Mouse (Mus musculus): ENCODE results near the gene H2afz.
A peak's percentile ranks its signal among the peaks of the same experiment; 100 is the strongest.
"Not testable (repeated sequence)": the region's sequence is repeated elsewhere in the genome, so short reads cannot be mapped to it uniquely, and the experiment has no call there.

H2afz gene

DNA sequence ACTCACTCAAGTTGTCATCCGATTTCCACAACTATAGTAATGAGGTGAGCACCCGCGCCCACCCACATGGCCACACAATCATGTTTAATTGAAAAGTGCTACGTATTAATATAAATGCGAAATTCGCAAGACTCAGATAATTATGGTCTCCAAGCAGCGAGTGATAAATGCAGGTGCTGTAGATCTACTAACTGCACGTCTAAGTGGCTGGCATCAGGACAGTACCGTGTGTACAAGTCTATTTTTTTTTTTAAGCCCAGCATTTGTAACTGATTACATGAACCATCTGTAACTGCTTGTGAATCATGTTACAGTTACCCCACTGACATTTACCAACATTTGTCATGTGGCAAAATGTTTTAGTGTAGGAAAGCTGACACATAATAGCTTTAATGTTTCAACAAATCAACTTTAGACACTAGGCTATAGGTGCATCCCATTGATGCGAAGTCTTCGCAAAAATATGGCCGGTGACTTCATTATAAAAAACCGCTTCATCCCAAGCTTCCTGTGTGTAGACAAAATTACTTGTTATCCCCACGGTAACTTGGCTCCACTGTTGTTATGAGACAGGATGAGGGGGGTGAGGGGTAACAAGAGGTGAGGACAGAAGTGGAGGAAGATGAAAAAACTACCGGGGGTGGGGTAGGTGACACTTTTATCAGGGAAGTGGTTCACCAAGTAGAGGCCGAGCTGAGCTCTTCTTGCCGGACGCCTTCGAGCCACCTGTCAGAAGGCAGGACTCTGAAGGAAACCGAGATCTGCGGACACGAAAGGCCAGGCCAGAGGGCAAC, 760 bp upstream of the H2afz start:
- DNase-seq (ENCODE audit: low spot score in 2 of 2): no peak

DNA sequence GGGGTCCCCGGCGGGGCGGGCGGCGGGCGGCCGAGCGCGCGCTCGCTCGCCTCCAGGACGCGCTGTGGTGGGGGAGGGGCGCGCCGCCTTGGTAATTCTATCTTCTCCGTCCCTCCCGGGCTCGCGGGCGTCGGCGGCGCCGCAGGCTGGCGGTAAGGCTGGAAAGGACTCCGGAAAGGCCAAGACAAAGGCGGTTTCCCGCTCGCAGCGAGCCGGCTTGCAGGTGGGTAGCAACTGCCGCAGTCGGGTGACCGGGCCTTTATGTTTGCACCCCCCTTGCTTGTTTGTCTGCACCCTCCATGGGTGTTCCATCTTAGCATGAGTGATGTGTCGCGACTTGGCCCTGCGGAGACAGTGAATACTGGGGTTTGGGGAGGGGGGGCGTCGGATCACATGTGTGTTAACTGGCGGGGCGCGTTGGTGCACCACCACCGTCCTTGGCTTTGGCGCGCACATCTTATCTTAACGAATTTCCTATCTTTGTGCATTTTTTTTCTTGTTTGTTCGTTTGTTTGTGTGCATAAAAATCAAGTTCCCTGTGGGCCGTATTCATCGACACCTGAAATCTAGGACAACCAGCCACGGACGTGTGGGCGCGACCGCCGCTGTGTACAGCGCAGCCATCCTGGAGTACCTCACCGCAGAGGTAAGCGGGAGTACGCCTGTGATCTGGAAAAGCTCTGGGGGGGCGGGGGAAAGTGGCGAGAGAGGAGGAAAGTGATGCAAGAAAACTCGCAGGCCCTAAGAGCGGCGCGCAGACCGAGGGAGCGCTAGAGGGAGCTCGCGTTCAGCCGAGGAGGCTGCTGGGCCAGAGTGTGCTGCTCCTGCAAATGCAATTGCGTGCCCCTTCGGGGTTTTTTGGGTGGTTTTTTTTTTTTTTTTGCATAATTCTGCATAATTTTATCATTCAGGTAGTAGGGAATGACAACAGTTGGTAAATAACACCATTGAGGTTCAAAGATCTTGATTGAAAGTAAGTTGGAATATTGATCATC, 998 bp downstream of the H2afz start:
- DNase-seq (ENCODE audit: low spot score in 2 of 2): peak; percentile 77 to 86

DNA sequence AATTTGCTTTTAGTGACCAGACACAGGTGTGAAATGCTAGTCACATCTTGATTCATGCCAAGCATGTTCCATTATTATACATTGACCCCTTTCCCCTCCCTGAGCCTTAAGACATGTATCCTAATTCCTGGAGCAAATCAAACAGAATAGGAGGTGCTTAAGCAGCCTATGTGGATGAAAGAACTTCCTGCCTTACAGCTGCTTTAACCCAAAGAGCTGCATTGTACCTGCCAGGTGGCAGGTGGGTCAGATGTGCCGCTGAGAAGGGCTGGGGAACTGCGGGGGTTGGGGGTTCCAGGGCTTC, 2.8 kb downstream of the H2afz start:
- no peak for DNase-seq (ENCODE audit: low spot score in 2 of 2)

DNA sequence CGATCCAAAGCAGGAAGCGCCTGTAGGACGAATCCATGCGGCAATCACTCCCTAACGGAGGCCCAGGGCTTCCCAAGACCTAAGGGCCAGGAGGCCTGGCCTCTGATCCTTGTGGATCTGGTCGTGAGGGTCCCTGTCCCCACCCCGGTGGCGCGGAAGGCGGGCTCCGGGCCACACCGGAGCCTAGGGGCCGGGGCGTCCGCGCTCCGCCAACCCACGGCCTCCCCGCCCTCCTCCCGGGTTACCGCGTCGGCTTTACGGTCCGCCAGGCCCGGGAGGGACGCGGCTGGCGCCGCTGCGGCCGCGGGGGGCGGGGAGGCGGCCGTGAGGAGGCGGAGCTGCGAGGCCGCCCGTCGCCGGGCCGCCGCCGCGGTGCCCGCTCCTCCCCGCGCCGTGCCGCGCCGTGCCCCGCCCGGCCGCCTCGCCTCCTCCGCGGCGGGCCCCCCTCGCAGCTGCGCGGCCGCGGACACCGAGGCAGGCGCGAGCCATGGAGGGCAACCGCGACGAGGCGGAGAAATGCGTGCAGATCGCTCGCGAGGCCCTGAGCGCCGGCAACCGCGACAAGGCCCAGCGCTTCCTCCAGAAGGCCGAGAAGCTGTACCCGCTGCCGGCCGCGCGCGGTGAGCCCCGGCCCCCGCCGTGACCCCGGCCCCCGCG, 3.3 kb downstream of the H2afz start, which contains the start of gene Dnajb14:
Gene Dnajb14 (plus strand): TSS at position 239 of the 657 bp plus-strand sequence.
- DNase-seq (ENCODE audit: low spot score in 2 of 2): peak; percentile 43 to 53

DNA sequence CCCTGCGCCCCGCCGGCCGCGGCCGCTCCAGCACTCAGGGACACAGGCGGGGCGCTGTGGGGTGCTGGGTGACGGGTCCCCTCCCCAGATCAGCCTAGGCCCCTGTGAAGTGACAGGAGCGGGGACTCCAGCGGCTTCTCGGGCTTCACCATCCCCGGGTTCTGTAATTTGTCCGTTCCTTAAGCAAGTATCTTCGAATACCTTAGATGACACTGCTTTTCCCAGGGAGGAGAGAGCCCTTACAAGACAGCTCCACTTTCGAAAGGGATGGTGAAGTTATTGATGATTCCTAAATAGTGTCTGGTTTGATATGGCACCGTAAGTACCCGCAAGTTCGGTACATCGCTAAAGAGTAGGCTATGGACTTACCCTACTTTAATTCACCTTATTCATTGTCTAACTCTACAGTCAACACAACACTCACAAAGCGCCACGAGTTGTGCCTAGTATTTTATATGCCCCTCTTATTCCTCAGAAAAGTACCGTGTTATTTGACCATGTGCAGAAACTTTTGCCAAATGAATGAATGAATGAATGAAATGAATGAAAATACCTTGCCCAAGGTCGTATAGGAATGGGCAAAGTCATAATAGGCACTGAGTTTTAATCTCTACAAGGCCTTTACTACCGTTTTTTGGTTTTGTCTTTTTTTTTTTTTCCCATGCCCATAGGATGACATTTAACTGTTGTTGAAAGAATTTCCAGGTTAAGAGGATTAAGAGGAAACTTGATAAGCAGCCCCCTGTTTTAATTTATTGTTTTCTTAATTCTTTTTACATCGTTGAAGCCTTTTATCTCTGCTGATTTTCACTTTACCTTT, 4.0 kb downstream of the H2afz start:
- DNase-seq (ENCODE audit: low spot score in 2 of 2): no peak

DNA sequence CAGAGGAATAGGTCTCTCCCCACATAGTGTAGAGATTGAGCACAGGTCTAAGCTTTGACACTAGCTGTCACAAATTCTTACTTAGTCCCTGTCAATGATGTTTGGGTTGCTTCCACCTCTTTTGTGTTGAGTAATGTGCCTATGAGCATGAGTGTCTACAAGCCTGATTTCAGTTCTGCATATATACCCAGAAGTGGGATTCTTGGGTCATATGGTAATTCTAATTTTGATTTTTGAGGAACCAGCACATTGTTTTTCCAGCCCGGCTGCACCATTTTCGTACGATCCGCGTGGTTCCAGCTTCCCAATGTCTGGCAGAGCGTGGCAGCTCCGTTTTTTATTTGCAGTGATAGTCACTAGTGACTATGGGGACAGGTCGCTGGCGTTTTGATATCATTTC, 5.1 kb downstream of the H2afz start:
- DNase-seq (ENCODE audit: low spot score in 2 of 2): no peak

DNA sequence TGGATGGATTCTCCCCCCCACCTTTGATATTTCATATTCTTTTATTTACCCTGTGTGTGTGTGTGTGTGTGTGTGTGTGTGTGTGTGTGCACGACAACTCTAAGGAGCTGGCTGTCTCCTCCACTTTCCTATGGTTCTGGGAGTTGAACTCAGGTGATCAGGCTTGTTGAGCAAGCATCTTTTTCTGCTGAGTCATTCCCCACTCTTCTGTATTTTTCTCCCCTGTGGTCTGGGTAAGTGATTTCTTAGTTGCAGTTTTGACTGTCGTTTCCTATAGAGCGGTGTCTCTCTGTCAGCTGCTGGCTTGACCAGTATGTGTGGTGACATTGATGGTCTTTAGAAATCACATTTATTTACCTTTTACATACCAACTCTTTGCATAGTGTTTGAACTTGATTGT, 15.0 kb downstream of the H2afz start:
- DNase-seq (ENCODE audit: low spot score in 2 of 2): no peak

DNA sequence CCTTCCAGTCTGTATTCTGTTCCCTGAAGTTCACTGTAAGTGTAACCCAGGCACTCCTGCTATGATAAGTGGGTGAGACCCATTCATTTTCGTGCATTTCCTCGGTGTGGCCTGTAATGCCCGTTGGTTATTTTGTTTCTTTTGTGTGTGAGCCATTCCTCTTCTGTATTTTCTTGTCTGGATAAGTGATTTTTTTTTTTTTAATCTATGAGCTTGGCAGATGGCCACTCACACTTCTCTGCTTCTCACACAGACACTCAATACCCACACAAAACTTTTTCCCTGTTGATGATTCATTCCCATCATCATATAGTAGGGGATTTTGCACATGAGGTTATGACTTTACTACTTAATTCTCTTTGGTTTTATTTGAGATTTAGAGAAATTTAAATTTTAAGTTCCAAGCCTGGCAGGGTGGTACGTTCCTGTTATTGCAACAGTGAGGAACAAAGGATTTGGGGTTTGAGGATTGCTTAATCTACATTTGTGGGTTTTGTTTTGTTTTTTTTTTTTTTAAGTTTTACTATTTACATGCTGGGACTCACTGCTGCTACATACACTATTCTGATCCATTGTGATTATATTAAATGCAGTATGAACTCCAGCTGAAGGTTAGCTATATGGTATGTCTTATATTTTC, 15.9 kb downstream of the H2afz start:
- no peak for DNase-seq (ENCODE audit: low spot score in 2 of 2)

DNA sequence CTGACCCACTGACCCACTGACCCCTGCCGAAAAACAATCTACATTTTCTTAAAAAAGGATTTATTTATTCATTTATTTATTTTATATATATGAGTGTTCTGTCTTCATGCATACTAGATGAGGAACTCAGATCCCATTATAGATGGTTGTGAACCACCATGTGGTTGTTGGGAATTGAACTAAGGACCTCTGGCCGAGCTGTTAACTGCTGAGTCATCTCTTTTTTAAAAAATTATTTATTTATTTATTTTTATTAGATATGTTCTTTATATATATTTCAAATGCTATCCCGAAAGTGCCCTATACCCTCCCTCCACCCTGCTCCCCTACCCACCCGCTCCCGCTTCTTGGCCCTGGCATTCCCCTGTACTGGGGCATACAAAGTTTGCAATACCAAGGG, 16.8 kb downstream of the H2afz start:
- no peak for DNase-seq (ENCODE audit: low spot score in 2 of 2)

DNA sequence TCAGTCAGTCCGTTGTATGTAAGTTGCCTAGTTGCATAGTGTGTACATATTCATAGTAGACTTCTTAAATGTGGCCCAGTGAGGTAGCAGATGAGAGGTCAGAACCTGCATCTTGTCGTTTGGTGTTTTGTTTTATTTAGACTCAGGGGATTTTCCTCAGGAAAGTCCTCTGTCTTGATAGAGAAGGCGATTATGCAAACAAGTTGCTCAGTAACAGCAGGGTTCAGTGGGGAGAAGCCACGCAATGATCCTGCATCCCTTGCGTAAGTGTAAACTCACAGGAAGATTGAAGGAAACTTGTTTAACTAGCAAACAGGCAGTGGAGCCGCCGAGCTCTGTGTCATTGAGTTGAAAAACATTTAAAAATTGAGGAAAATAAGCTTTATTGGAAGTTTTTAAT, 23.7 kb downstream of the H2afz start:
- DNase-seq (ENCODE audit: low spot score in 2 of 2): no peak

DNA sequence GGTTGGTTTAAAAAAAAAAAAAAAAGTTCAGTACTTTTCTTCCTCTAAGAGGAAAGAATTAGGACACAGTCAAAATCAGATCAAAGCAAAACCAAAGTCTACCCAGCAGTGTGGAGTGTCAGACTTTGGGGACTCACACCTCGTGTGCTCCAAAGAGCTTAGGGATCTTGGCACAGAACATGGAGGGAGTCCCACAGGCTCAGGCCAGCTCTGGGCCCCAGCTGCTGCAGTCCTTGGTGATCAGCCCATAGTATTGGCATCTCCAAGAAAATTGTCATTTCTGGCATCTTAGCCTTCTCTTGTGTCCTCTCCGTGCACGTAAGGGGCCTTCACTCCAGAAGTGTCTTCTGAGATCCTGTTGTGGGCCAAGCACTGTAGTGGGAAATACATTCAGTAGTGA, 26.8 kb downstream of the H2afz start:
- no peak for DNase-seq (ENCODE audit: low spot score in 2 of 2)

DNA sequence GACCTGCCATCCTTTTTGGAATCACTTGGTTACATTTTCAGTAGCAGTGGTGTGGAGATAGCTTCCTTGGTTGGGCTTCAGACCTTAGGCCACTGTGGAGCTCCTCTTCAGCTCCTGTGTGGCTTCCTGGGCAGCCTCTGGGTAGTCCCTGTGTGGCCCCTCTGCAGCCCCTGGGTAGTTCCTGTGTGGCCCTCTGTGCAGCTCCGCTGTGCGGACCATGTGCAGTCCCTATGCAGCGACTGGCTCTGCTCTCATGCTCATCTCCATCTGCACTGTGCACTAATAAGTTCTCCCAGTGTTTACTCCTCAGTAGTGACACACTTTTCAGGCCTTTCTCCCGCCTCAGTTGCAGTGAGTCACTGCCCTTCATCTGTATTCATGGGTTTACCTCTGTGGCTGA, 27.8 kb downstream of the H2afz start:
- no peak for DNase-seq (ENCODE audit: low spot score in 2 of 2)

DNA sequence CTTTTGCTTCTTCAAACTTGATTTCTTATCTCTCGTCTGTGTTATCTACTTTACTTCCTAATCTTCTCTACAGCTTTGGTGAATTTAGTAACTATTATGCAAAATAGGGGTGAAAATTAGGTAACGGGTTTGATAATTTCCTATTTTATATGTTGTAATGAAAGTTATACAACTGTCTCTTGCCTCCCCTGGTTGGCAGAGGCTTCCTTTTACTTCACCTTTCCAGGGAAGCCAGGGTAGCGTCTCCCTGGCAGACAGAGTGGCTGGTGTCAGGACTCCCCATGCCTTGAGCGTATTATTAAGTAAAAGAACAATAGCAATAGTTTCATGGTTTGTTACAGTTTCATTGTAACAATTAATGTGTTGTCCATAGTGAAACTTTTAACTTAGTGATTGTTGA, 29.5 kb downstream of the H2afz start:
- no peak for DNase-seq (ENCODE audit: low spot score in 2 of 2)

DNA sequence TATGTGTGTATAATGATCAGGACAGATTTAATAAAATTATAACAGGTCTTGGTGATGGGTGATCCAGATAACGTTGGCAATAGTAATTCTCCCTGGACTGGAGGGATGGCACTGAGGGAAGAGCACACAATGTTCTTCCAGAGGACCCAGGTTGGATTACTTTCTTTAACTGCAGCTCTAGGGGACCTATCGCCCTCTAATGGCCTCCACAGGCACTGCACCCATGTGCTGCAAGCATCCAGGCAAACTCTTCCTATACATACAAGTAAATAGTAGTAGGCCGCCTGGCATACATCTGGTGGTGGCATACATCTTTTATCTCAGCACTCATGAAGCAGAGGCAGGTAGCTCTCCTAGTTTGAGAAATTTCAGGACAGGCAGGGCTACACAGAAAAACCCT, 30.9 kb downstream of the H2afz start:
- DNase-seq (ENCODE audit: low spot score in 2 of 2): no peak

DNA sequence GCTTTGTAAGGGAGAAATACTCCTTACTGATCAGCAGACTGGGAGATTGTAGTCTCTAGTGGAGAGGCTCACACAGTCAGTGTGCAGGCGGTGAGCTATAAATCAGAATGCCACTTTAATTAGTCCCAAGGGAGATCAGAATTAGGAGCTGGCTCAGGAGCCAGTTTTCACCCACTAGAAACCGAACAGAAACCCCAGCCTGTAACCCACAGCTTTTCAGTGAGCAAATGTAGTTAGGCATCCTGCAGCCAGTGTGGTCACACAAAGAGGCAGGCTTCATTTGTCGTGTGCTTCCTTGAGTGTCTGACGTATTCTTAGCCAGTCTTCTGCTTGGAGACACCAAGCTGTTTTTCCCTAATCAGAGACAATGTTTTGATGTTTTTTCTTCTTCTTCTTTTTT, 32.1 kb downstream of the H2afz start:
- no peak for DNase-seq (ENCODE audit: low spot score in 2 of 2)

DNA sequence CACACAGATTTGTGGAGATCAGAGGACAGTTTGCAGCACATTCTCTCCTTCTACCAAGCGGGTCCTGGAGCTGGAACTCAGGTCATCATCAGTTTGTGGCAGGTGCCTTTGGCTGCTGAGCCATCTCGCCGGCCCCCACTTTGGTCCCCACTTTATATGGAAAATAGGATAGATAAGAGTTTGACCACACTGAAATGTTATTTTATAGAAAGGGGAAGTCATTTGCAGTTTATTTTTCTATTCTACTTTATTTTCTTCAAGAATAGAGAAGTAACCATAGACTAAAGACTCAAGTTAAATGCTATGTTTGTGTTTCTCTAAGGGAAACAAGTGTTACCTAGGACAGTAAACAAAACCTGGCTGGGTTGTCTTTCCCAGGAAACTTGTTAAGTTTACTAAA, 32.6 kb downstream of the H2afz start:
- no peak for DNase-seq (ENCODE audit: low spot score in 2 of 2)

DNA sequence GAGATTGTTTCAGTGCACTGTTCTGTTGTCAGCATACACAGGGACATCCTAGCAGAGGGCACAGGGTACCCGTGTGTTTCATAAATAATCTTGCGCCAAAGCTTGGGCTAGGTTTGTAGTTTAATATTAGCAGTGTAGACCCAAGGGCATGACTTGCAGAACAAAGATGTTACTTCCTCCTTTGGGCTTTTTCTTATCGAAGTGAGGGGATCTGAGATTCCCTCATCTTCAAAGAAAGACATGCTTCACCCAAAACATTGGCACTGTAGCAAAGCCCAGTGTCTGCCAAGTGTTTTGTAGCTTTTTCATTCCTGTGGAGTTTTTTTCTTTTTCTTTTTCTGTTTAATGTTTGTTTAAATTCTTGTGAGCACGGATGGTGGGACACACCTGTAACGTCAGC, 33.4 kb downstream of the H2afz start:
- DNase-seq (ENCODE audit: low spot score in 2 of 2): no peak

DNA sequence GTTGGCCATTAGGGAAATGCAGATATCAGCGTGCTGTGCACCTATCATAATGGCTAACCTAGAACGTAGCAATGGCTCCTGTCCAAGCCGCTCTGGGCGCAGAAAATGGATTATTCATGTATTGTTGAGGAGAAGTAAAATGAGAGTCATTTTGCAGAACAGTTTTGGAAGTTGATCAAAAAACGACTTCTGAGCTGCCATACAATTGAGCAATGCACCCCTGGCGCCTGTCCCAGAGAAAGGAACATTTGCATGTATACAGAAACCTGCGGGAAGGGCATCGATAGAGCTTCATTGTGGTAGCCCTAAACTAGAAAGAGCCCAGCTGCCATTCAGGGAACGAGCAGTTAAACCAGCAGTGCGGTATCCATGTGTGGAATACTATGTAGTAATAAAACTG, 35.9 kb downstream of the H2afz start:
- DNase-seq (ENCODE audit: low spot score in 2 of 2): no peak

DNA sequence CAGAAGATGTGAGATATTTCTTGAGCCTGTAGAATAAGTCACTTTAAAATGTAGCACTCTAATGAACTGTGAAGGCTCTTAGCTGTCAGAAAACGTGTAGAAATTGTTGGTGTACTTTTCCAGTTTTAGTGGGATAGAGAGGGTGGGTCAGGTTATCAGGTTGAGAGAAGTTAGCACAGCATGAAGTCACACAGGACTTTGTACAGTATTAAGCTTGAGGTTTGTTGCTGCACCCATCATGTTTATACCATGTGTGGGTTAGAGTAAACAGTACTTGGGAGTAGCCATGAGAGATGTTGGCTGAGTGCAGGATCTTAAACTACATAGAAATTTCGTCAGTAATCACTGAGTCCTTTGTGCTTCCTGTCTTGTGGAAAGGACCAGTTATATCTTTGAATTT, 48.8 kb downstream of the H2afz start:
- DNase-seq (ENCODE audit: low spot score in 2 of 2): no peak

DNA sequence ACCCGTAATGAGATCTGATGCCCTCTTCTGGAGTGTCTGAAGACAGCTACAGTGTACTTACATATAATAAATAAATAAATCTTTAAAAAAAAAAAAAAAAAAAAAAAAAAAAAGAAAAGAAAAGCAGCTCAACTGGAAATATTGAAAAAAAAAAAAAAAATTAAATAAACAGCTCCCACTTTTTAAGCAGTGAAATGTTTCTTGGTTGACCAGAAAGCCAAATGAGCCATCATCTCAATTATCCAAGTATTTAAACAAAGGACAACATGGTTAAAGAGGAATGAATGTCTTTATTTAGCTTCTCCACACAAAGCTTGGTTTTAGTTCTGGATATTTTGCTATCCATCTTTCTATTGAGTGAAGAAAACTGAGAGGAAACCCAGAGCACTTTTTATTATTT, 50.3 kb downstream of the H2afz start:
- not testable (repeated sequence) for DNase-seq (ENCODE audit: low spot score in 2 of 2)

Measured in spleen, postnatal 14 days (tissue).